Mouse (Mus musculus) cortical plate, adult 2 months (tissue): Measurements from ENCODE around the gene Arl5c.
A peak's percentile ranks its signal among the peaks of the same experiment; 100 is the strongest.

Source experiments
- CTCF ChIP-seq: fragments of 200-500 bp; IDR thresholded peaks from 2 replicates; pipeline ENCODE4 v1.5.1; 2011; ENCODE audit warnings: mild to moderate bottlenecking, control low read depth, low read length; ENCODE audit not compliant: insufficient read depth; ENCODE audit errors: extremely low read depth
- POLR2A ChIP-seq: fragments of 200-500 bp; IDR thresholded peaks from 2 replicates; pipeline ENCODE4 v1.6.1; 2011; ENCODE audit warnings: mild to moderate bottlenecking, low read length, control low read depth; ENCODE audit not compliant: insufficient read depth; ENCODE audit errors: extremely low read depth

GRCm38 (mm10) chr11:98022555-98023371 is 26.8 kb upstream of the Arl5c start, which contains the start of gene Cacnb1:
- TF ChIP-seq CTCF (no peak), POLR2A (peak; percentile 38; the same call in 1 of the 2 replicates)
